Mouse (Mus musculus): ENCODE measurements around the gene Trp73.

- TF ChIP-seq CTCF (IDR thresholded peaks at IDR 0.05; ENCODE audit: low read depth, low read length) (no peak), GATA1 (IDR thresholded peaks at IDR 0.05; ENCODE audit: borderline replicate concordance, low read length) (no peak), TAL1 (conservative IDR thresholded peaks at IDR 0.05; ENCODE audit: low read depth, low read length) (no peak)
These were observed 16.5 kb downstream of the Trp73 start for GRCm38 (mm10) chr4:154123553-154123952.
